Mouse (Mus musculus) spleen, adult 2 months (tissue): ENCODE data around the gene Zfp689.

ENCODE experiments used
- CTCF ChIP-seq: fragments of 200-500 bp; IDR thresholded peaks from 2 replicates; pipeline ENCODE4 v1.5.1; 2011; ENCODE audit warnings: mild to moderate bottlenecking, inconsistent platforms; ENCODE audit not compliant: insufficient read depth, insufficient read length, insufficient replicate concordance; ENCODE audit errors: extremely low read depth
- POLR2A ChIP-seq: fragments of 200-500 bp; IDR thresholded peaks from 2 replicates; pipeline ENCODE4 v1.6.1; 2011; ENCODE audit warnings: low read depth, low read length, inconsistent platforms

GRCm38 (mm10) chr7:127449966-127450365, 1.0 kb upstream of the Zfp689 start:
- TF ChIP-seq CTCF (no peak), POLR2A (no peak)
